Mouse (Mus musculus): ENCODE measurements around the gene Tor1a.

DNA sequence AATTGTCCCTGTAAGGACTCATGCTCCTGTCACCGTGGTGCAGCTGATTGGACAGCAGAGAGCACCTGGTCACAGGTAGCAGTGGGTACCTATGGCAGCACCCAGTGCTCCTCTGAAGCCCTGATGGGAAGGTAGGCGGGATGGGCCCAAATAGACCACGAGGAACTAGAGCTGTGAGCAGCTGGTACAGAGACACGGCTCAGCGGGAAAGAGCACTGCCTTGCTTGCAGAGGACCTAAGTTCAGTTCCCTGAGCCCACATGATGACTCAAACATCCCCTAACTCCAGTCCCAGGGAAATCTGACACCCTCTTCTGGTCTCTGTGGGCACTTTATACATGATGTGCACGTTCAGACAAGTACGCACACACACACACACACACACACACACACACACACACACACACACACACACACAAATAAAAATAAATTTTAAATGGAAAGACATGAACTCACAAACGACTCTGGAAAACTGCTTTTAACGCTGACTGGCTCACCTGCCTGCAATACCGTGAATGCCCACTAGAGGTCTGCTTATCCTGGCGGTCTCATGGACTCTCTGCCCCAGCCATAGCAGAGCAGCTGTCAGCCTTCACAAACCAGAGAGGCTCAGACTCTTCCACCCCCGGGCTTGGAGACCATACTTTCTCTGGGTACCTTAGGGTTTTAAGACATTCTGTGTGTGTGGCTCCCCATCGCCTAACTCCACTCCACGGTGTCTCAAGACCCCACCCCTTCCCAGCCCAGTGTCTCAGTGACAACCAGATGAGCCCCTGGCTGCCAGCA, 39.7 kb downstream of the Tor1a start:
- peak; percentile 69 for TF ChIP-seq CTCF (IDR thresholded peaks at IDR 0.05; ENCODE audit: control insufficient read depth, insufficient read depth, insufficient read length)
- TF ChIP-seq MYOD1 (IDR thresholded peaks at IDR 0.05; ENCODE audit: control insufficient read depth, insufficient read length, low read depth), result peak; percentile 31
- TF ChIP-seq MYOG (IDR thresholded peaks at IDR 0.05; ENCODE audit: control insufficient read depth, extremely low read depth, insufficient read length), result no peak
